Mouse (Mus musculus) megakaryocyte, embryonic 14.5 days (primary cell): Measurements from ENCODE around the gene Gm42421.

Source experiments
- FLI1 ChIP-seq: IDR thresholded peaks from 2 replicates; pipeline ENCODE4 v1.6.1; 2012; ENCODE audit warnings: low read length, inconsistent platforms, mixed read lengths
- GATA1 ChIP-seq: IDR thresholded peaks from 3 replicates; pipeline ENCODE4 v1.6.1; 2012; ENCODE audit warnings: mixed read lengths, low read length, inconsistent platforms, borderline replicate concordance

DNA sequence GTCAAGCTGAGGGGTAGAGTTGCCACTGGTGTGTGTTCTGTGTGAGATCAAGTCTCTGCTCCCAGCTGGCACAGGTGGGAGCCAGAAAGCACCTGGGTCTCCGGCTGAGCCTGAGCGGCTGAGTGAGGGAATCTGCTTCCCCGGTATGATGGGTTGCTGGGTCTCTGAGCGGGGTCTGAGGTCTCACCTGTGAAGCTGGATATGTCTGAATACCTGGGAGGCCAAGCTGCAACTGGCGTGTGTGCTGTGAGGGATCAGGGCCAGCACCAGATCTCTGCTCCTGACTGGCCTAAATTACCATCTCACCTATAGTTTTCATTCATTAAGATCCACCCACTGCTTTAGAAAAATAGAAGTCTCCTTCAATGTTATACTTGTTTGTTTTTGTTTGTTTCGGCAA lies 29.1 kb downstream of the Gm42421 start:
- no peak for TF ChIP-seq GATA1
- no peak for TF ChIP-seq FLI1
